Mouse (Mus musculus): ENCODE measurements around the gene Plin4.

DNA sequence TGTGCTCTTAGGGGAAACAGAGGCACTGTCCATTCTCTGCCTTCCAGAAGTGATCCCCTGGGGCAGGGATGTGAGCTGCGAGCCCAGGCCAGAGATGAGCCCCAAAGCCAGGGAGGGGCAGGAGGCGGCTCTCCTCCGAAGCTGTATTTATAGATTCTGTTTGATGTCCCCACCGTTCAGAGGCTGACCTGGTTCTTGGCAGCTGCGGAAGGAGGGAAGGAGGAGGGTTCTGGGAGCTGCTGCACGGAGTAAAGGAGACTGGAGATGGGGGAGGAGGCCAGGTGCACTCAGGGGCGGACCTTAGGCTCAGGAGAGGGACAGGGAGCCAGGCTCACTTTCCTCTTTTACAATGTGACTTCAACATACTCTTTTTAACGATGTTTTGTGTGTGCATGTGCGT, 36.5 kb upstream of the Plin4 start:
- TF ChIP-seq CTCF (IDR thresholded peaks at IDR 0.05; ENCODE audit: low read depth, low read length) = no peak
- no peak for TF ChIP-seq TAL1 (conservative IDR thresholded peaks at IDR 0.05; ENCODE audit: low read depth, low read length)
